Mouse (Mus musculus) layer of hippocampus, adult 9-11 months (tissue): ENCODE measurements around the gene Sugct.

ENCODE experiments used
- DNase-seq: peaks from one replicate; pipeline ENCODE4 v3.0.0; 2022

The Sugct gene

DNA sequence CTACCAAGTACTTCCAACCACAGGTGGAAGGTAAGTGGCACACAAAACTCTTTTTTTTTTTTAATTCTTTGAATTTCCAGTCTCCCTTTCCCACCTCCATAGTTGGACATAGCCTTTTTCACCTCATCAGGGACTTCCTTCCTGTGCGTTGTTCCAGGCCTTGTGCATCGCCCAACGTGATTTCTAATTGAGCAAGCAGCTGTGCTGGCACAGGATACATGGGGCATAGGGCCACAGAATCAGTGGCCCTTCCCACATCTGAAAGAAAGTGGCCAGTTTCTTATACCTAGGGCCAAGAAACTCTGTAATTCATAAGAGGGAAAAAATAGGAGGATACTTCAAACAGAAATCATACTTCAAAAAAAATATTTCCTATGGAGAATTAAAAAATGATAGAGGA is 449.4 kb downstream of the Sugct start:
- no peak for DNase-seq

DNA sequence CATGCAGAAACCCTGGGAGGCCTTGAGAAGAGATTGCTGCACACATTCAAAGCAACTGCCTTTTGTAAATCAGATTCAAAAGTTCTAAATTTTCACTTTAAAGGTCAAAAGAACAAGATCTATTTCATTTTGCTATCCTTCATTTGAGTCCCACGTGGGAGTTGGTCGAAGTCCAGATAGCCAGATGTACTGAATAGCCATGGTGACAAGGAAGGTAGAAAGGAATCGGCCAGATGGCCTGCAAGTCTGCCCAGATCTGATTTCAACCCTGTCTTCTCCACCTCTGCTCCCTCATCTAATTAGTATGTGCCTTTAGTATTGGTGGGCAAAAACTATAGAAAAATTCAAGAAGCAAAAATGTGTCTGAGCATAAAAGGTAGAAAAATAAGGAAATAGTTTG is 478.8 kb downstream of the Sugct start:
- no peak for DNase-seq

DNA sequence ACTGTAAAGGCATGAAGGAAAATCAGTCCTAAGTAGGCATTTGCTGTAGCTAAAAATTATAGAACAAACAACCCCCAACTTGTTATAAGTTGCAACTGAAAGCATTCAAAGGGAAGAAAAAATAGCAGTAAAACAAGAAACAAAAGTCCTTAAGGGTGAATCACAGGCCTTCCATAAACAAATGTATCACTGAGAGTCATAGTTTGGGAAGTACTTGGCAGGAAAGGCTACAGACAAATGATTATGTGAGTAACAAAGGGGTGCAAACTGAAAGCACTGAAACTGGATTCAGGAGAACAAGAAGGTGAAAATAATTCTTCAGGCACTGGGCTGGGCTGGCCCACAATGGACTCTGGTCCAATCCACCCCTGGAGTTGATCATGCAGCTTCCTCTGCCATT is 482.7 kb downstream of the Sugct start:
- no peak for DNase-seq

DNA sequence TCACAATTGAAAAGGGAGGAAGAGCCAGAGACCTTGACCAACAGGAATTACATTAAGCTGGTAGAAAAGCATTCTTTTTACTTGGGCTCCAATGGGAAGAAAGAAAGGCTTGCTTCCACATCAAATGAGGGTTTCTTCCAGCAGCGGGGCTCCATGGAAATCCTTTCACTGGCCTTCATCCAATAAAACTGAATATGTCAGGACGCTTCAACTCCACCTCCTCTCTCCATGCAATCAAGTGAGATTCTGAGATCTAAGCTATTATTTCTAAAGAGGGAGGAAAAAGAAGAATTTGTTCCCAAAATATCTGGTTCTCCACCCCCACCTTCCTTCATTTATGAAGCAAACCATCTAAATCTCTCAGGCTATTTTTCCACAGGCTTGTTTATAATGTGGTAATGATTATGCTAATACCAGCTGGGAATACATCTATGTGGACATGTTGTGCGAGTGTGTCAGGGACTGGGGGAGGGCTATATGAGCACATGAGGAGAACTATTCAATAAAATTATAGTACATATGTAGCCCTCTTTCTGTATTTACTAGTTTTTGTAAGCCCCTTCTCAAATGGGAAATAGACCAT is 505.1 kb downstream of the Sugct start:
- DNase-seq, result peak; percentile 3

DNA sequence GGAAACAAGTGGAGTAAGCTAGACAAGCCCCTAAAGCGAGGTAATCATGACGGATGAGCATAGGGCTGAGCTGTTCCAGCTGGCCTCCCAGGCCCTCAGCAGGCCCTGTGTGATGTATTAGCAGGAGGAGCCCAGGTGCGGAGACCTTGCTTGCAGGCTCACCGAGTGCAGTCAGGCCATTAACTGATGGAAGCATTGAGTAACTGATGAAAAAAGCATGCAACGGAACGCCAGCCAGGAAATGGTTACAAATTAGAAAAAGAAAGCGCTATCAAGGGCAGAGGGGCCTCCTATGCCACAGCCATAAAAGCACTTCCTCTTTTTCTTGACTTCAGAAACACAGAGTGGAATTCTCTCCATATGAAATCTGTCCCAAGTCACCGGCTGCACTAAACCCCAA is 510.1 kb downstream of the Sugct start:
- DNase-seq, result no peak

DNA sequence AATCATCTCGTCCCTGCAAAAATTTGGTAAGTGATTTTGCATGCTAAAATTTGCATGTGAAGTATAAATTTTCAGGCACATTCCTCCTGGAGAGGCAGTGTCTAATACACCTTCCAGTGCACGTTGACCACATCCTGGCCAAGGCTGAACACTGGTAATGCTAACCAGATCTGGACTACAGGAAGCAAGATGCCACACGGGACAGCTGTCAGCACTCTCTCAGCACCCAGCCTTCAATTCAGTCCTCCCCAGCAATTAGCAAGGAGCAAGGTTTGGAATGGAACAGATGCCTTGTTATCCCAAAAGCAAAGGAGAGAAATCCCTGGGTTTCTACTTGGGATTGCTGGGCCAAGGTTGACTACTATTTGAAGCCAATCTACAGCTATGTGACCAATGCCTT is 529.4 kb downstream of the Sugct start:
- no peak for DNase-seq

DNA sequence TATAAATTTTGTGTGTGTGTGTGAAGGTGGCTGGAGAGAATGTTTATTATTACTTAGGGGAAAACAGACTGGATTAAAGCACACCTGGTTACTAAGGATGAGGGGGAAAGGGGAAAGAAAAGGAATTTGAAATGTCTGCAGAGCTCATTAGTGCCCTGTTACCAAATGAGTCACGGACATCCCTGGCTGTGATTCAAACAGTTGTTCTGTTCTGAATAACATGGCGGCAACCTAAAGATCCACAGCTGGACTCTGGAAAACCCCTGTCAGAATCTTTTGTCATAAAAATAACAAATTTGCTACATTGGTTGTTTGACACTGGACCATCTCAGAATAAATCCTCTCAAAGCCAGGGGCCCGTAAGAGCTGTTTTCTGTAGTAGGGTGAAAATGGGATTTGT is 530.6 kb downstream of the Sugct start:
- no peak for DNase-seq

DNA sequence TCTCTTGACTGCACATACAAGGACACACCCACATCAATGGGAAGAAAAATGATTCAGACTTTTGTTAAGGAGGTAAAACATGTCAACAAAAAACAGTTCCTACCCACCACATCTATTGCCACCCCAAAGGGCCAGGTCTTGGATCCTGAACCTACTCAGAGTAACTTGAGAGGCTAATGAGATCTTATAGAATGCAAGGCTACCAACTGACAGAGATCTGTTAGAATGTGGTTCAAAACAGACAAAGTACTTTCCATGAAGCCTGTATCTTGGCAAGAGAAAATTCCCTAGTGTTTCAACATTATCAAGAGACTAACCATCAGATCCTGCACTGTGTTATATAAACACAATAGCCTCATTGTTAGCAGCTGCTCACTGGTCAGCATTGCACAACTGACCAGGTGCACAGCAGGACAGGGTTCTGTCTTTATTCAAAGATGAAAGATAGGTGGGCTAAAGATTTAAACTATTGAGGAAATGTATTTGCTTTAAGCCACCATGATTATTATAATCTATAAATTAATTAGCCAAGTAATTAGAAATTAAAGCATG is 548.8 kb downstream of the Sugct start:
- no peak for DNase-seq

DNA sequence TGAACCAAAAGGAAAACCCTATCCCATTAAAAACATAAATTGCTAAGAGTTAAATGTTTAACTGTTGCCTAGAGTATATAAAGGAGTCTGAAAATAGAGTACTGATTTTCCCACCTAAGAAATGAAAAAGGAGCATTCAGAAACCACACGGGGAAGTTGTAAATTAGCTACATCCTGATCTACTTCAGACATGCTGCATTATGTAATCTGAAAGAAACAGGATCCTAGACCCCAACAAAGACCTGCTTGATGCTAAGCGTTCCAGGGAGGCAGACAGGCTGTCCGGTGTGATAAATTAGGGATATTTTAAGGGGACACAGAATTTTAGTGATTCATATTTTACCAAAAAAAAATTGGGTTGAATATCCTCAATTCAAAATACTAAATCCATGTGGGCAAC is 579.3 kb downstream of the Sugct start:
- no peak for DNase-seq

DNA sequence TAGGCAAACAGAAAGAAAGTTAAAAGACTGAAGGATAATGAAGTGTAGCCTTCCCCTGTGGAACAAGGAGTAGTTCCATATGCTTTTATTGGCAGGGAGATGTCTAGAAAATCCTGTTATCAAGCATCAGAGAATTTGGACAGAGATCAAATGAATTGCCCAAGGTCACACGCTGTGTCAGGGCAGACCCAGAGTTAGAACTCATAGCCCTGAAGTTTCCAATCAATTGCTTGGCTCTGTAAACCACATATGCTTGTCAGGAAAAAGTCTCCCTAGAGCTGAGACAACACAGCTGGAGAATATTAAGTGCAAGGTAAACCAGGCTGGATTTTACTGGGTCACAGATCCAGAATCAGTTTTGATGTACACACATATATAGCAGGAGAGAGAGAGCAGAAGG is 593.0 kb downstream of the Sugct start:
- DNase-seq, result no peak

DNA sequence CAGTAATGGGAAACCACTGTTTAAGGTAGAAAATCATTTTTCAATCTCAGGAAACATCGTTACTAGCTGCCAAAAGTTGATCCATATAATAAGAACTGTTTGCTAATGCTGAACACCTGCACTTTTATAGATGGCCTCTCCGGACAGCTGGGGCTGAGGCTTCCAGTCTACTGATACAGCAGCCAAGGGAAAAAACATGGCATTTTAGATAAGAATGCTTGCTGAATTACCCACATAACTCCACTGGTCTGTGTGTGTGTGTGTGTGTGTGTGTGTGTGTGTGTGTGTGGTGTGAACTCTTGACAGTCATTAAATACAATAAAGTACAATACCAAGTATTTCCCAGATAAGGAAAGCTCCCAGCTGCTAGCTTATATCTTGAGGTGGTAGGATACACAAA is 608.8 kb downstream of the Sugct start:
- DNase-seq, result no peak

DNA sequence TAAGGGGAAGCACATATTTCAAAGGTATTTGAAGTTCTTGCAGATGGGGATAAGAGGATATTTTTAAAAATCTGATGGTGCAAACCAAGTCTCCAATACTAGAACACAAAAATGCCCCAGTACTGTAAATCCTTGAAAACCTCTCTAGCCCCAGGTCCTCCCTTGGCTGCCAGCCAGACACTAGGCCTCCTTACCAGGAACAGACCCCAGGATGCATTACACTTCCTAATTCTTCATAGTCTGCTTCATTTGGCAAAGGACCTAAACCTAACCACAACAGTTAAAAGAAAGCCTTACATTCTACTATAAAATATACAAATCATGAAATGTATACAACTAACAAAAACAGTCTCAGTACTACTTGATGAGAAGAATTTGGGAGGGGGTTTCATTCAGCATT is 609.2 kb downstream of the Sugct start:
- DNase-seq, result no peak

DNA sequence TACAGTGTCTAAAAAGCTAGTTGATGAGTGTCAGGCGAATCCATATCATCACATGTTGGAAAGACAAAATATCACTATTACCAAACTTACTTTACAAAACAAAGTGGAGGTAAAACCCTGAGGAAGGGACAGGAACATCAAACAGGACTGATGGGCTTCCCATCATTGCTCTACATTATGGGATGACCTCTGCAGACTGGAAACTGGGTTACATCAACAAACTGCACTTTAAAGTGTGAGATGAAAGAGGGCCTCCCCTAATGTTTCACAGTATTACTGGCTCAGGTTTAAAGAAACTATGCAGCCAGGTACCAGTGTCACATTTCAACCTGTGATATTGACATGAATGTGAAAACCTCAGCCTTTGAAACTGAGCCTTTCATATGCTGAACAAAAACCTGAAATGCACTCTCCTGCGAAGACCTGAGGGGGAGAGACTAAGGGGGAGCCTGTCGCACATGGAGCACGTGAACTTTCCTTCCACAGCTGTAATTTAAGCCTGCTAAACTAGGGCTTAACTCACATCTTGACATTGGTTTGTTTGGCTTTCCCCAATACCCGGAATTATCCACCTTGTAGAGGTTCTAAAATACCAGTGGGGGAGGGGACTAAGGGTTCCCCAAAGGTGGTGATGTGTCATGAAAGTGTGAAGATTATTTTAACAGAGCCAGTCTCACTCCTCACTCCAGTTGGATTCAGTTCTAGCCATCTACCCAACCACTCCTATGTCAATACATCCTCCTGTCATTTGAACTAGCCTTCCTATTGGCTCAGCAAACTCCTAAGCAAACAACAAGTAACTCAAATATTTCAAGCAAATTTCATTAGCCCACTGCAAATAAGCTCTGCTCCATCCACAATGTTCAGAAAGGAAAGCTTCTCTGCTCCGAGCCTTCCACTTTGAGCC is 610.2 kb downstream of the Sugct start:
- no peak for DNase-seq

DNA sequence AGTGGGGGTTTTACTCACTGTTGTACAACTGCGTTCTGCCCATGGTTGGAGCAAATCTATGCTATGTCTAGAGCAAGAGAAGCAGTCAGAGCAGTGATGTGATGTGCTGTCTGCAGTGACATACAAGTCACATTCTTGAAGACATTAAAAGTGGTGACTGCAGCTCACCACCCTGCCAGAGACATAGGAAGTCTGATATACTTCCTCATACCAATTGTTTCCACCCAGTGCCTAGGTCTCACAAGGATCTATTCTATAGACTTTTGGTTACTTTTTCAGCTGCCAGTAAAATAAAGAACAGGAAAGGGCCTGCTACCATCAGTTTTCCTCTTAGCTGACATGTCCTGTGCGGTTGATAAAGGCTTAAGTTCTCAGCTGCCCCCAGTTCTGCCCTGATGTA is 613.7 kb downstream of the Sugct start:
- DNase-seq, result no peak

DNA sequence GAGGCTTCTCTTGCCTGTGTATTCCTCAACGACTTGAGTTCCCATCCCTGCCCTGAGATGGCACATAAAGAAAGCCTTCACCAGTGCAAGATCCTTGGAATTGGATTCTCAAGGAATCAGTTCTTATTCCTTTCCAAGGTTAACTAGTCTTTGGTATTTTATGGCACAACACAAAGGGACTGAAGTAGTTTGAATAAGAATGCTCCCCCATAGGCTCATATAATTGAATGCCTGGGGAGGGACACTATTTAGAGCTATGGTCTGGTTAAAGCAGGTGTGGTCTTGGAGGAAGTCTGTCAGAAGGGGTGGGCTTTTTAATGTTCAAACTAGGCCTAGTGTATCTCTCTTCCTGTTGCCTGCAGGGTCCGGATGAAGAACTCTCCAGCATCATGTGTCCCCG is 629.8 kb downstream of the Sugct start:
- no peak for DNase-seq

DNA sequence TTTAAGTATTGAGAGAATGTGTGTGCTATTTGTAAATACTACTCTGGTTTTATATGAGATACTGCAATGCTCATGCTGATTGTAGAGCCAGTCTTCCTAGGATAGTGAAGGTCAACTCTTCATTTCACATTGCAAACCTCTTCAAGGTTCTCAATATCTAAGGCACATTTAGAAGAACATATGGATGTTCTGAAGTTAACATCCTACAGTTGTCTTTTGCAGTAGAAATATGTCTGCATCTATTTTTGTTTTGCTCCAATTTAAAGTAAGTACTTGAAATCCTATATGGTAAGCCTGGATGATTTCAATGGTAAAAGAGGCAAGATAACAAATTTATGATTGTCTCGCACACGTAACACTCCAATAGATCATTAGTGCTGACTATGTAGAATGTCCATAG is 638.7 kb downstream of the Sugct start:
- DNase-seq, result no peak

DNA sequence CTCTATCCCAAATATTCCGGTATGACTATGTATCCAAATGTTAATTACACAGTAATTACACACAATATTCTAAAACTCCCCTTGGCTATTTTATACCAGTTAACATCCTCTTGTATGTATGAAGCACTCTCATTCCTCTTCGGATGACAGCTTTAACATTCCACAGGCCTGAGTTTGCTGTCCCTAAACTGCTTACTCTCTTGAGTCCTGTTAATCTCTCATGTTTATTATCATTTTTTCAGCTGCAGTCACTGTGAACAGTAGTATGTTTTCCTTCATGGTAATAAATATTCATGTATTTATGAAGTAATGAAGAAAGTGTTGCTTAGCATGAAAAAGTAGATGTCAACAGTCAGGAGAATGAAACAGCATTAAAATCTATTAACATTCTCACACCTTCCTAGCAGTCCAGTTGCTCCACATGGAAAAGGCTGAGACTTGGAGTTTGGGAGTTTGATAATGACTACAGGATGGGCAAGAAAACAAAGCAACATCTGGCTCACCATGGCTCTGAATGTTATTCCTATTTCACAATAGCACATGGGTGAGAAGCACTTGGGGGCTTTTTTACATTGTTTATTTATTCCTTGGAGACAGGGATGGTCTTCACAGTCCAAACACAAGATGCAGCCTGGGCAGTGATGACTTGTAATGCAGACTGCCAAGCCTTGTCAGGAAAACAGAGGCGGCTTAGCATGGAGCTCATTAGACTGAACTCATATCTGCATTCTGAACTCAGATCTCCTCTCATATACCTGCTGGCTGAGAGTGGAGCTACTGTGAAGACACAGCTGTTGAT is 651.7 kb downstream of the Sugct start:
- no peak for DNase-seq

DNA sequence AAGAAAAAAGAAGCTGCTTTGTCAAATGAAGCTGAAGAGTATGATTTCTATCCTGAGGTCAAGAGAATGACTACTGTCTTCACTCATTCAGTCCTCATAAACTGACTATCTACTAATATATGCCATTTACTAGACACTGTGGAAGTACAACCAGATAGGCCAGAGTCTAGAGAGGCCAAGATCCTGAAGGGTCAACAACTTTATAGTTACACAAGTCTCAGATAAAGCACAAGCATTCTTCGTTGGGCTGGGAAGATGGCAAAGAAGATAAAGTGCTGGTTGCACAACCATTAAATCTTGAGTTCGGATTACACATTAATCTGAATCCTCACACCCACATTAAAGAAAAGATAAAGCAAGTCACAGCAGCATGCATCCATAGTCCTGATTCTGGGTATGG is 653.0 kb downstream of the Sugct start:
- no peak for DNase-seq

DNA sequence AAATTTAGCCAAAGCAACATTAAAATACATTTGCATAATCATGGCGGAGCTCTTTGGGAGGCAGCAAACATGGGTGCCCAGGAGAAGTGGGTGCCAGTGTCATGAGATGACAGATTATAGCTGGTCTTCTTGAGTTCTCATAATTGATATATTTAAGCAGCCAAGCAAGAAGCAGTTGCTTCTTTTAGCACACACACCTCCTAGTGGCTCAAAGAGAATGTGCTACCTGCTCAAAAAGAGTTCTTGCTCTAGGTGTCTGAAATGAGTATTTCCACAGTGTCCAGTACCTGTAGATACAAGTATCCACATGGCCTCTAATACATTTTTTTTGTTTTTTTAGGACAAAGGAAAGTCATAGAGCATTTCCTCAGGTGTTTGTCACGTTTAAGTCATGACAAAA is 655.6 kb downstream of the Sugct start:
- no peak for DNase-seq

DNA sequence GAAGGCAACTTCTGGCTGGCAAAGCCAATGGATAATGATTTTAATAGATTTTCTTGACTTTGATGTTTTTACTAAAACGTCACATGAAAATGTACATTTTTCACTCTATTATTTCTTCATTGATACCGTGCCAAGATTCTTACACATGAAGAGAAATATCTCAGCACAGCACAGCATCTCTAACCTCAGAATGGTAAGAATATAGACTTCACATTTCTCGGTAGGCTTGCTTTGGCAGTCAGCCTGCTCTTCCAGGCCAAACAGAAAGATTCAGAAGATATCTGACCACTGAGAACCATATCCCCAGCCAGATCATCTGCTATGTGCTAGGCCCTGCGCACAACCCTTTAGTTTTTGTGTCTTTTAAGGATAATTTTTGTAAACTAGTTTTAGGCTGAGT is 657.0 kb downstream of the Sugct start:
- no peak for DNase-seq

DNA sequence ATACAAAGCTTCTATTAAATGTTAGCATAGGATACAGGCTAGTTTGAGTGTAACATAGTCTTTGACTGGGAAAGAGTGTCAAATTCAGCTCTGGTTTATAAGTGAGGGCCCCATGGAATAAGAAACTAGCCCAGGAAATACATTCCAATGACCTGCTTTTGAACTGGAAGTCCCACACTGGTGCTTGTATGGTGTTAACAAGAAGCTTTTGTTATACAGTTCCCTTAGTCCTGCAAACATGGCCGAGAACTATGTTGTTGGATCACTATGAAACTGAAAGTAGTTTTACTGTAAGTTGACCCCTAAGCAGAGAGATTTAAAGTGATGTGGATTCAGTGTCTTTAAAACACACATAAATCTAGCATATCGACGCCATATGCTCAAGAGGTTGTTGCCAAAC is 657.5 kb downstream of the Sugct start:
- DNase-seq, result no peak

DNA sequence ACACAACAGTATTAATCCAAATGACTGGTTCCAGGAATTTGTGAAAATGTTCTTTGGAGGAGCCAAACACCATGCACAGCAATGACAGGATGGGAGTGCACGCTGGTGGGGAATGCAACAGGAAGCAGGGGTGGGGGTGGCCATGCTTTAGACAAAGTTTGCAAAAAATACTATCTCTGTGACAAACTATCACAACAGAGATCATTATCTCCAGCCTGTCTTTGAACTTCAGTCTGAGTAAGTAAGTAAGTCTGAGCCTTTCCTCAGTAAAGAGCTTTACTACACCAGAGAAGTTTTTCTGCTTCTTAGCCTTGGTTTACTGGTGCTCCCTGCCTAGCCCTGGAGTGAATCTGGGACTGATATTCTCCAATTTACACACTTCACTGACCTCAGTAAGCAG is 664.6 kb downstream of the Sugct start:
- DNase-seq, result no peak

DNA sequence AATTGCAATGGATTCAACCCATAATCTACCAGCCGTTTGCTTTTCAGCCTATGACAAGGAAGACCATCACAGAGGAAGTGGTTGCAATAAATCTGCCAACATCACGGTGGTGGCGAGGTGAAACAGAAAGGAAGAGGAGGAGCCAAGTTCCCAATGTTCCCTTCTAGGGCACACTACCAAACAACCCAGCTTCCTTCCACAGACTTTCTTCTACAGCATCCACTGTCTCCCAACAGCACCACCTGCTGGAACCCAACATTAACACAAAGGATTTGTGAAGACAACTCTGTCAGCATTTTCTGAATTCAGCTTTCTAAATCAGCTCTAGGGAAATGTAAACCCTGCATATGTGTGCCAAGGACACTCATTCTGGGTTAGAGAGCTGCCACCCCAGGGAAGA is 666.8 kb downstream of the Sugct start:
- peak; percentile 18 for DNase-seq
